Mouse (Mus musculus) brain, embryonic 14.5 days (tissue): Measurements from ENCODE around the gene Eml1.
A peak's percentile ranks its signal among the peaks of the same experiment; 100 is the strongest.

Experiments
- CTCF ChIP-seq: fragments of 200-500 bp; IDR thresholded peaks from 2 replicates; pipeline ENCODE4 v1.5.1; 2012; ENCODE audit warnings: inconsistent platforms, mild to moderate bottlenecking, moderate library complexity, borderline replicate concordance; ENCODE audit not compliant: insufficient read depth, insufficient read length; ENCODE audit errors: extremely low read depth
- POLR2A ChIP-seq: fragments of 200-500 bp; IDR thresholded peaks from 2 replicates; pipeline ENCODE4 v1.6.1; 2012; ENCODE audit warnings: mild to moderate bottlenecking, inconsistent platforms, borderline replicate concordance; ENCODE audit not compliant: poor library complexity, insufficient read depth, insufficient read length, severe bottlenecking; ENCODE audit errors: extremely low read depth

- TF ChIP-seq CTCF: peak; percentile 57
- TF ChIP-seq POLR2A: no peak
Measured at GRCm38 (mm10) chr12:108490954-108491353, 120.2 kb downstream of the Eml1 start.
